Mouse (Mus musculus) limb, embryonic 12.5 days (tissue): ENCODE data around the gene Ctnna2. TPM values are rescaled to one million over a fixed set of nuclear protein-coding genes. Genes with fewer than 3 reads are reported as not detected.

Source experiments
- ATAC-seq: fragments of 200-750 bp; cut with Nextera tagmentation; 2 replicates; pipeline ENCODE4 v1.8.0; 2017; ENCODE audit warnings: low read depth, moderate TSS enrichment; ENCODE audit not compliant: insufficient number of reproducible peaks, insufficient read depth, low FRiP score, low TSS enrichment
- H3K27ac ChIP-seq: fragments of 300-500 bp; sonication (generic); 2 replicates; pipeline ENCODE4 v1.5.1; 2016; ENCODE audit warnings: mild to moderate bottlenecking, moderate library complexity
- H3K27me3 ChIP-seq: fragments of 300-500 bp; sonication (generic); 2 replicates; pipeline ENCODE4 v1.6.1; 2016; ENCODE audit warnings: mild to moderate bottlenecking, moderate library complexity
- H3K36me3 ChIP-seq: fragments of 300-500 bp; sonication (generic); 2 replicates; pipeline ENCODE4 v1.6.1; 2016; ENCODE audit warnings: mild to moderate bottlenecking, moderate library complexity
- H3K4me1 ChIP-seq: fragments of 300-500 bp; sonication (generic); replicated peaks from 2 replicates; pipeline ENCODE4 v1.6.1; 2016
- H3K4me2 ChIP-seq: fragments of 300-500 bp; sonication (generic); 2 replicates; pipeline ENCODE4 v1.6.1; 2016; ENCODE audit warnings: mild to moderate bottlenecking, moderate library complexity
- H3K4me3 ChIP-seq: fragments of 300-500 bp; sonication (generic); replicated peaks from 2 replicates; pipeline ENCODE4 v1.5.1; 2016; ENCODE audit warnings: mild to moderate bottlenecking
- H3K9ac ChIP-seq: fragments of 300-500 bp; sonication (generic); replicated peaks from 2 replicates; pipeline ENCODE4 v1.6.1; 2016; ENCODE audit warnings: mild to moderate bottlenecking, moderate library complexity
- H3K9me3 ChIP-seq: fragments of 300-500 bp; sonication (generic); 2 replicates; pipeline ENCODE4 v1.6.1; 2016; ENCODE audit warnings: mild to moderate bottlenecking, moderate library complexity
- WGBS: fragments of 180-500 bp; shearing (Covaris S2); methylation state at CpG from one replicate; pipeline ENCODE4 v1.1.7; 2016; 5-methylcytosine and 5-hydroxymethylcytosine counted together
- polyA plus RNA-seq: library from polyadenylated mRNA; unstranded; fragments of >200 nt; fragmentation: Nextera tagmentation; extraction: Ambion mirVana; gene quantifications from 2 replicates; pipeline ENCODE4 v1.2.1, GENCODE M21; 2016

Gene Ctnna2
- polyA plus RNA-seq, 1 experiment from 2014 or later, result 2.6 TPM

- peaks cover 14% of the 10 kb centered on the region for H3K4me1 ChIP-seq
- no peak overlapping the region for H3K4me2 ChIP-seq
- no peak overlapping the region for H3K27ac ChIP-seq
- H3K36me3 ChIP-seq, result no peaks in the 10 kb centered on the region
- H3K4me3 ChIP-seq, result no peak overlapping the region
- WGBS, result 75% methylated on average over 4 of the region's 4 CpGs
- H3K9ac ChIP-seq, result no peak overlapping the region
- no peaks in the 10 kb centered on the region for H3K9me3 ChIP-seq
- H3K27me3 ChIP-seq, result peaks cover 54% of the 10 kb centered on the region
- ATAC-seq, result no peak
Measured at GRCm38 (mm10) chr6:77215322-77215721, 764.2 kb downstream of the Ctnna2 start.

- Histone ChIP-seq H3K27me3 (peaks cover 58% of the 10 kb centered on the region), H3K36me3 (no peaks in the 10 kb centered on the region)
- 4% methylated on average over 3 of the region's 3 CpGs for WGBS
Measured at GRCm38 (mm10) chr6:77213757-77214409, 765.6 kb downstream of the Ctnna2 start.

GRCm38 (mm10) chr6:77209929-77210328 lies 769.6 kb downstream of the Ctnna2 start:
- Histone ChIP-seq H3K4me3 (no peak overlapping the region), H3K9ac (no peak overlapping the region), H3K4me1 (peaks cover 14% of the 10 kb centered on the region), H3K4me2 (no peak overlapping the region), H3K27me3 (peaks cover 49% of the 10 kb centered on the region), H3K9me3 (no peaks in the 10 kb centered on the region), H3K36me3 (no peaks in the 10 kb centered on the region), H3K27ac (no peak overlapping the region)
- ATAC-seq, result no peak
- 73% methylated on average over 3 of the region's 3 CpGs for WGBS

More at GRCm38 (mm10) chr6:77213757-77214409, 765.6 kb downstream of the Ctnna2 start:
- Histone ChIP-seq H3K27ac (no peak overlapping the region), H3K4me2 (peak overlapping the region; percentile 17; the same call in 1 of the 2 replicates), H3K9me3 (no peaks in the 10 kb centered on the region), H3K9ac (no peak overlapping the region), H3K4me1 (peaks cover 14% of the 10 kb centered on the region), H3K4me3 (no peak overlapping the region)
- ATAC-seq, result no peak

GRCm38 (mm10) chr6:77209183-77209582 lies 770.3 kb downstream of the Ctnna2 start:
- H3K9ac ChIP-seq, result no peak overlapping the region
- H3K4me2 ChIP-seq, result no peak overlapping the region
- no peaks in the 10 kb centered on the region for H3K36me3 ChIP-seq
- no peak overlapping the region for H3K4me3 ChIP-seq
- H3K4me1 ChIP-seq, result peaks cover 14% of the 10 kb centered on the region
- no peaks in the 10 kb centered on the region for H3K9me3 ChIP-seq
- WGBS, result 83% methylated on average over 1 of the region's 1 CpGs
- no peak for ATAC-seq
- no peak overlapping the region for H3K27ac ChIP-seq
- H3K27me3 ChIP-seq, result peaks cover 44% of the 10 kb centered on the region

GRCm38 (mm10) chr6:77199375-77199774 lies 780.1 kb downstream of the Ctnna2 start:
- Histone ChIP-seq H3K27me3 (peaks cover 6% of the 10 kb centered on the region; the same call in 1 of the 2 replicates), H3K36me3 (no peaks in the 10 kb centered on the region), H3K27ac (no peak overlapping the region), H3K9me3 (no peaks in the 10 kb centered on the region), H3K9ac (no peak overlapping the region), H3K4me2 (no peak overlapping the region), H3K4me1 (no peaks in the 10 kb centered on the region), H3K4me3 (no peak overlapping the region)
- no peak for ATAC-seq
- WGBS, result 74% methylated on average over 2 of the region's 2 CpGs

- 91% methylated on average over 3 of the region's 3 CpGs for WGBS
- Histone ChIP-seq H3K36me3 (no peaks in the 10 kb centered on the region), H3K4me2 (no peak overlapping the region), H3K9me3 (no peaks in the 10 kb centered on the region), H3K27ac (no peak overlapping the region), H3K4me1 (no peaks in the 10 kb centered on the region), H3K27me3 (peaks cover 6% of the 10 kb centered on the region; the same call in 1 of the 2 replicates), H3K4me3 (no peak overlapping the region), H3K9ac (no peak overlapping the region)
- ATAC-seq, result no peak
Measured at GRCm38 (mm10) chr6:77196650-77197049, 782.8 kb downstream of the Ctnna2 start.

GRCm38 (mm10) chr6:77191635-77192034 lies 787.9 kb downstream of the Ctnna2 start:
- H3K4me3 ChIP-seq, result no peak overlapping the region
- H3K9ac ChIP-seq, result no peak overlapping the region
- no peaks in the 10 kb centered on the region for H3K36me3 ChIP-seq
- no peak overlapping the region for H3K27ac ChIP-seq
- H3K9me3 ChIP-seq, result no peaks in the 10 kb centered on the region
- H3K4me2 ChIP-seq, result no peak overlapping the region
- no peak for ATAC-seq
- H3K27me3 ChIP-seq, result no peaks in the 10 kb centered on the region
- WGBS, result 68% methylated on average over 4 of the region's 4 CpGs
- H3K4me1 ChIP-seq, result no peaks in the 10 kb centered on the region

GRCm38 (mm10) chr6:77188628-77189027 lies 790.9 kb downstream of the Ctnna2 start:
- 94% methylated on average over 2 of the region's 2 CpGs for WGBS
- ATAC-seq, result no peak

GRCm38 (mm10) chr6:77185751-77186150 lies 793.7 kb downstream of the Ctnna2 start:
- Histone ChIP-seq H3K36me3 (no peaks in the 10 kb centered on the region), H3K9ac (no peak overlapping the region), H3K4me3 (no peak overlapping the region), H3K27me3 (no peaks in the 10 kb centered on the region), H3K4me1 (no peaks in the 10 kb centered on the region), H3K4me2 (no peak overlapping the region), H3K9me3 (no peaks in the 10 kb centered on the region), H3K27ac (no peak overlapping the region)
- no peak for ATAC-seq
- 84% methylated on average over 4 of the region's 4 CpGs for WGBS

More at GRCm38 (mm10) chr6:77188628-77189027, 790.9 kb downstream of the Ctnna2 start:
- no peaks in the 10 kb centered on the region for H3K4me1 ChIP-seq
- H3K4me3 ChIP-seq, result no peak overlapping the region
- no peak overlapping the region for H3K9ac ChIP-seq
- no peaks in the 10 kb centered on the region for H3K36me3 ChIP-seq
- no peaks in the 10 kb centered on the region for H3K27me3 ChIP-seq
- H3K9me3 ChIP-seq, result no peaks in the 10 kb centered on the region
- H3K27ac ChIP-seq, result no peak overlapping the region
- no peak overlapping the region for H3K4me2 ChIP-seq

GRCm38 (mm10) chr6:77184896-77185295 lies 794.6 kb downstream of the Ctnna2 start:
- WGBS, result 71% methylated on average over 2 of the region's 2 CpGs
- no peak overlapping the region for H3K4me2 ChIP-seq
- no peaks in the 10 kb centered on the region for H3K36me3 ChIP-seq
- no peaks in the 10 kb centered on the region for H3K4me1 ChIP-seq
- H3K9me3 ChIP-seq, result no peaks in the 10 kb centered on the region
- no peak overlapping the region for H3K4me3 ChIP-seq
- no peak overlapping the region for H3K9ac ChIP-seq
- no peak overlapping the region for H3K27ac ChIP-seq
- ATAC-seq, result no peak
- no peaks in the 10 kb centered on the region for H3K27me3 ChIP-seq

- H3K9ac ChIP-seq, result no peak overlapping the region
- no peaks in the 10 kb centered on the region for H3K36me3 ChIP-seq
- no peaks in the 10 kb centered on the region for H3K27me3 ChIP-seq
- H3K9me3 ChIP-seq, result no peaks in the 10 kb centered on the region
- no peak for ATAC-seq
- no peak overlapping the region for H3K27ac ChIP-seq
- no peak overlapping the region for H3K4me2 ChIP-seq
- H3K4me3 ChIP-seq, result no peak overlapping the region
- 17% methylated on average over 4 of the region's 4 CpGs for WGBS
- H3K4me1 ChIP-seq, result no peaks in the 10 kb centered on the region
Measured at GRCm38 (mm10) chr6:77175764-77176163, 803.7 kb downstream of the Ctnna2 start.

GRCm38 (mm10) chr6:77157028-77157427 lies 822.5 kb downstream of the Ctnna2 start:
- H3K9me3 ChIP-seq, result no peaks in the 10 kb centered on the region
- no peaks in the 10 kb centered on the region for H3K36me3 ChIP-seq
- ATAC-seq, result no peak
- no peak overlapping the region for H3K9ac ChIP-seq
- H3K4me2 ChIP-seq, result no peak overlapping the region
- H3K27ac ChIP-seq, result no peak overlapping the region
- no peaks in the 10 kb centered on the region for H3K27me3 ChIP-seq
- H3K4me1 ChIP-seq, result no peaks in the 10 kb centered on the region
- 23% methylated on average over 5 of the region's 5 CpGs for WGBS
- no peak overlapping the region for H3K4me3 ChIP-seq
